Mouse (Mus musculus) liver, embryonic 14.5 days (tissue): ENCODE measurements around the gene Reln. TPM values are rescaled to one million over a fixed set of nuclear protein-coding genes. Genes with fewer than 3 reads are reported as not detected.
A peak's percentile ranks its signal among the peaks of the same experiment; 100 is the strongest.

ENCODE experiments used
- ATAC-seq: fragments of 200-750 bp; cut with Nextera tagmentation; 2 replicates; pipeline ENCODE4 v1.8.0; 2017; ENCODE audit warnings: moderate number of reproducible peaks, mild to moderate bottlenecking, moderate library complexity; ENCODE audit not compliant: insufficient read depth
- DNase-seq, 3 experiments: peaks; one replicate each; pipeline ENCODE4 v3.0.0-alpha.2; 2012 to 2013; ENCODE audit warnings: low read depth in 3 of 3, low spot score in 3 of 3
- H3K27ac ChIP-seq: fragments of 300-500 bp; sonication (generic); 2 replicates; pipeline ENCODE4 v1.5.1; 2014; ENCODE audit warnings: moderate library complexity, mild to moderate bottlenecking, control low read depth, inconsistent platforms
- H3K27me3 ChIP-seq: fragments of 300-500 bp; sonication (generic); 2 replicates; pipeline ENCODE4 v1.6.1; 2014; ENCODE audit warnings: mild to moderate bottlenecking, low read length, moderate library complexity; ENCODE audit not compliant: control insufficient read depth, insufficient read depth
- H3K36me3 ChIP-seq: fragments of 300-500 bp; sonication (generic); replicated peaks from 2 replicates; pipeline ENCODE4 v1.6.1; 2014; ENCODE audit warnings: low read depth; ENCODE audit not compliant: control insufficient read depth, insufficient read depth
- H3K4me1 ChIP-seq, 2 experiments: fragments of 200-500 bp in 1 of 2; fragments of 300-500 bp in 1 of 2; sonication (generic) in 1 of 2; replicated peaks; 2 replicates each; pipeline ENCODE4 v1.6.1; 2012 to 2014; ENCODE audit warnings: antibody characterized with exemption in 1 of 2, inconsistent platforms in 1 of 2, low read length in 1 of 2; ENCODE audit not compliant: control insufficient read depth in 2 of 2, insufficient read depth in 2 of 2
- H3K4me2 ChIP-seq: fragments of 300-500 bp; sonication (generic); 2 replicates; pipeline ENCODE4 v1.6.1; 2014; ENCODE audit warnings: low read depth, mild to moderate bottlenecking, control low read depth, moderate library complexity
- H3K4me3 ChIP-seq, 2 experiments: fragments of 200-500 bp in 1 of 2; fragments of 300-500 bp in 1 of 2; sonication (generic) in 1 of 2; 2 replicates each; pipeline ENCODE4 v1.5.1; 2012 to 2014; ENCODE audit warnings: low read depth in 2 of 2, low read length in 2 of 2, mild to moderate bottlenecking in 2 of 2, control low read depth in 1 of 2, inconsistent platforms in 1 of 2, moderate library complexity in 1 of 2; ENCODE audit not compliant: insufficient read depth in 1 of 2
- H3K9ac ChIP-seq: fragments of 300-500 bp; sonication (generic); replicated peaks from 2 replicates; pipeline ENCODE4 v1.6.1; 2014; ENCODE audit warnings: mild to moderate bottlenecking, control low read depth, moderate library complexity
- H3K9me3 ChIP-seq: fragments of 300-500 bp; sonication (generic); 2 replicates; pipeline ENCODE4 v1.6.1; 2016; ENCODE audit warnings: low read length, mixed read lengths; ENCODE audit not compliant: control insufficient read depth
- CTCF ChIP-seq: IDR thresholded peaks from 2 replicates; pipeline ENCODE4 v1.5.1; 2016; ENCODE audit warnings: antibody characterized with exemption, low read depth, control low read depth
- EP300 ChIP-seq: IDR thresholded peaks from 2 replicates; pipeline ENCODE4 v1.6.1; 2016; ENCODE audit warnings: antibody characterized with exemption, low read depth
- WGBS: fragments of 180-500 bp; shearing (Covaris S2); extraction: QIAGEN DNeasy Blood & Tissue Kit; methylation state at CpG from one replicate; pipeline ENCODE4 v1.1.7; 2014; ENCODE audit not compliant: insufficient replicate concordance; 5-methylcytosine and 5-hydroxymethylcytosine counted together
- polyA plus RNA-seq, 2 experiments: library from polyadenylated mRNA; depleted of rRNA in 1 of 2; stranded (reverse) in 1 of 2; unstranded in 1 of 2; fragments of >200 nt; fragmentation: Nextera tagmentation in 1 of 2; extraction: Ambion mirVana in 1 of 2; gene quantifications; 2 replicates each; pipeline versions ENCODE4 v1.2.1 to v1.2.3; 2012 to 2014

Reln gene
- 25.4 and 38.7 TPM in 2 replicates for polyA plus RNA-seq (2012; rRNA removed)
- 25.7 and 27.4 TPM in 2 replicates for polyA plus RNA-seq (2014; fragmentation: Nextera tagmentation; extraction: Ambion mirVana)

DNA sequence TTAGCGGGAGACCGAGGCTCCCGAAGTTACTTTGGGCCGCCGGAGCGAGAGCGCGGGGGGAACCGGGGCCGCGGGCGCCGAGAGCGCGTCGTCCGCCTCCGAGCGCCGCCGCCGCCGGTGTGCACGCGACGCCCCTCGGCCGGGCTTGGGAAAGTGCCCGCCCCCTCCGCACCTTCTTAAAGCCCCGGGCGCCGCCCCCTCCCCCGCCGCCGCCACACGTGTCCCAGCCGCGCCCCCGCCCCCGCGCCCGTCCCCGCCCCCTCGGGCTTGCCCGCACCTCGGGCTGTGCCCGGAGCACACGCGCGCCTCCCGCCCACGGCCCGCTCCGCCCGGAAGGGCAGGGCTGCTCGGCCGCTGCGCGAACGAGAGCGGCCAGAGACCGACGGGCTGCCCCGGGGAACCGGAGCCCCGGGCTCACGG, at the start of gene Reln:
Gene Reln, minus strand, starts transcription at position 147 of the 420 bp plus-strand sequence.
- TF ChIP-seq CTCF (no peak), EP300 (no peak)
- ATAC-seq (peak; percentile 57), DNase-seq (no peak)
- Histone ChIP-seq H3K9ac (peak within 1 kb of the TSS; percentile 85), H3K36me3 (no peaks in the 10 kb centered on the region), H3K4me2 (peak within 1 kb of the TSS; percentile 80), H3K4me3 (peak within 1 kb of the TSS; percentile 66 to 67), H3K27me3 (peaks cover 59% of the 10 kb centered on the region), H3K9me3 (no peaks in the 10 kb centered on the region), H3K27ac (peak within 1 kb of the TSS; percentile 97), H3K4me1 (peaks cover 37 to 38% of the 10 kb centered on the region in 2 experiments)
- WGBS = under 1% methylated on average over 54 of the region's 68 CpGs

DNA sequence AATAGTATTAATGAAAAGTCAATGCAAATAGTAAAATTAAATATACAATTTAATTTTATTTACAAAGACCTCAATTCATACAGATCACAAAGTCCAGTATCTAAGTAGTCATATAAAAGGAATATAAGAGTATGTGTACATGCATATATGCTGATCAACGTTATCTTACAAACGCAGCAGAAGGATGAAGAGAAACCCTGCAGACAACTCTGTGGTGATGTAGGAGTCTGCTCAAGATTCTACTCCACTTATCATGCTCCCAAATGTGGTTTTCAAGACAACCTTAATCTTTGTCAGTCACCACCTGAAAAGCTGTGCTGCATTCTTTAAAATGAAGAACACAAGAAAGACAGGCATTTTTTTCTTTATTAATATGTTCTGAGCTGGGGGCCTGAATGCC, 44.0 kb upstream of the Reln start:
- no peak overlapping the region for H3K9ac ChIP-seq
- peak; percentile 72 for ATAC-seq
- DNase-seq = peak in 2 of 3 experiments; percentile 9 to 22
- peaks cover 0 to 2% of the 10 kb centered on the region in 2 experiments; a peak in 1 of 4 replicates for H3K4me1 ChIP-seq
- 46% methylated on average over 2 of the region's 2 CpGs for WGBS
- no peak overlapping the region for H3K4me3 ChIP-seq
- no peaks in the 10 kb centered on the region for H3K9me3 ChIP-seq
- no peak overlapping the region for H3K4me2 ChIP-seq
- H3K27me3 ChIP-seq = no peaks in the 10 kb centered on the region
- TF ChIP-seq EP300 = peak; percentile 46; the same call in 1 of the 2 replicates
- TF ChIP-seq CTCF = no peak
- H3K36me3 ChIP-seq = no peaks in the 10 kb centered on the region
- H3K27ac ChIP-seq = no peak overlapping the region

DNA sequence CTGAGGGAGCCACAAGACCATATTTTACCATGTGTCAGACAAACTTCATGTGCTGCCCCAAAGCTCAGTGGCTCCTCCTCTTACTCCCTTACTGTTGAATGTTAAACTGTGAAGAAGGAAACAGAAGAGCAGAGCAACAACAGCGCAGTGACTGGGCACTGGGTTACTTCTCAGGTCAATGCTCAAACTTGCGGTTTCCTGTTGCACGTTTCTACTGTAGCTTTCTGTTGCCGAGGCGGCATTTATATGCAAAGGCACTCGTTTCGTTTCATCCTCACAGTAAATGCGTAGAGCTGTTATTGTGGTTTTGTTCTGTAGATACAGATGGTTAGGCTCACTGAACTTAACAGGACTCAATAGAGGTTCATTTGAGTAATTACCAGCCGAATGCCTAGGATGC, 16.0 kb upstream of the Reln start:
- no peak for DNase-seq
- H3K4me3 ChIP-seq = no peak overlapping the region
- H3K36me3 ChIP-seq = no peaks in the 10 kb centered on the region
- no peaks in the 10 kb centered on the region for H3K9me3 ChIP-seq
- no peak overlapping the region for H3K27ac ChIP-seq
- TF ChIP-seq EP300 = no peak
- TF ChIP-seq CTCF = no peak
- 60% methylated on average over 9 of the region's 9 CpGs for WGBS
- H3K4me2 ChIP-seq = no peak overlapping the region
- no peak overlapping the region for H3K9ac ChIP-seq
- no peak for ATAC-seq
- H3K4me1 ChIP-seq = no peaks in the 10 kb centered on the region
- H3K27me3 ChIP-seq = no peaks in the 10 kb centered on the region

DNA sequence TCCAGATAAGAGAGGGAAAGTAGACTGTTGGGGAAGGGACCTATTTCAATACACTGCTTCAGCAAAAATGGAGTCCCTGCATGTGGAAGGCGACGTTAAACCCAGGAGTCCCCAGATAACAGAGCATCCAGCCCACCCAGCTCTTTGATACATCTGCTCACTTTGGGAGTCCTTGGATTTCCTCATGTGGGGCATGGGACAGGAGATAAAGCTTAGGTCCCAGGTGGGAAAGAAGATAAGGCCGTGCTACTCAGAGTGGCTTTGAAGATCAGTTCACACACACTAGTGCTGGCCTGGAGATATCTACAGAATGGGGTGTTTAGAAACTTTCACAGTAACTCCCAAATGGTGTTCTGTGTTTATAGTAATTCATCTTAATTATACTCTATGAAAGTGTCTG, 3.9 kb upstream of the Reln start:
- DNase-seq = peak; percentile 99 to 100 (median 99)
- Histone ChIP-seq H3K27me3 (peaks cover 22% of the 10 kb centered on the region), H3K27ac (peak overlapping the region; percentile 97), H3K9me3 (no peaks in the 10 kb centered on the region), H3K4me3 (no peak overlapping the region), H3K4me1 (peaks cover 53 to 54% of the 10 kb centered on the region in 2 experiments), H3K9ac (peak overlapping the region; percentile 58; the same call in 1 of the 2 replicates), H3K4me2 (peak overlapping the region; percentile 69), H3K36me3 (no peaks in the 10 kb centered on the region)
- TF ChIP-seq CTCF = no peak
- TF ChIP-seq EP300 = peak; percentile 100
- peak; percentile 91 for ATAC-seq
- WGBS = 5% methylated on average over 3 of the region's 3 CpGs

DNA sequence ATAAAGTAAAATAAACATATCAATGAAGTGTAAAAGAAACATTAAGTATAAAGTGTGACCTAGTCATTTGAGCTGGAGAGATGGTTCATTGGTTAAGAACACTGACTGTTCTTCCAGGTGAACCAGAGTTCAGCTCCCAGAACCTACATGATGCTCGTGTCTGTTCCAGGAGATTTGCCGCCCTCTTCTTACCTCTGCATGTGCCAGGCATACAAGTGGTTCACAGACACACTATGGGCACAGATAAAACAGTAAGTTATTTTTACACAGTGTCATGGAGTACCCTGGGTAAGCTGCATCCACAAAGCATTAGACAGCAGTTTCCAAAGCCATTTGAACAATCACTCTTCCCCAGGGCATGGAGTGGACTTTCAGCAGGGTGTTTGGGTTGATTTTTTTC, 3.2 kb upstream of the Reln start:
- 34% methylated on average over 2 of the region's 2 CpGs for WGBS
- ATAC-seq (peak; percentile 34), DNase-seq (peak in 2 of 3 experiments; percentile 53 to 66)
- peaks cover 53 to 54% of the 10 kb centered on the region in 2 experiments for H3K4me1 ChIP-seq
- no peaks in the 10 kb centered on the region for H3K9me3 ChIP-seq
- H3K4me2 ChIP-seq = peak overlapping the region; percentile 69
- H3K36me3 ChIP-seq = no peaks in the 10 kb centered on the region
- no peak overlapping the region for H3K4me3 ChIP-seq
- H3K9ac ChIP-seq = peak overlapping the region; percentile 48; the same call in 1 of the 2 replicates
- TF ChIP-seq EP300 = no peak
- no peak for TF ChIP-seq CTCF
- peak overlapping the region; percentile 97 for H3K27ac ChIP-seq
- peaks cover 29% of the 10 kb centered on the region for H3K27me3 ChIP-seq
